Mouse (Mus musculus): Measurements from ENCODE around the gene Prdm2. TPM values are rescaled to one million over a fixed set of nuclear protein-coding genes. Genes with fewer than 3 reads are reported as not detected.

The Prdm2 gene
- polyA plus RNA-seq, 1 experiment from 2014 or later = 16.1 TPM

GRCm38 (mm10) chr4:143090551-143090950 is 122.2 kb downstream of the Prdm2 start:
- Histone ChIP-seq H3K4me2 (replicated peaks) (no peak overlapping the region), H3K27ac (no peak overlapping the region), H3K9ac (no peak overlapping the region), H3K27me3 (ENCODE audit: control insufficient read depth, insufficient read depth, low read length) (no peaks in the 10 kb centered on the region), H3K9me3 (ENCODE audit: control insufficient read depth, low read length) (no peaks in the 10 kb centered on the region), H3K4me1 (replicated peaks; ENCODE audit: control insufficient read depth, insufficient read depth, low read length) (peaks cover 8% of the 10 kb centered on the region), H3K36me3 (replicated peaks; ENCODE audit: control insufficient read depth, insufficient read depth) (no peaks in the 10 kb centered on the region), H3K4me3 (replicated peaks; ENCODE audit: low read length) (no peak overlapping the region)
- ATAC-seq (ENCODE audit: low FRiP score) = no peak
- no peak for DNase-seq (ENCODE audit: low spot score)
- 95% methylated on average over 3 of the region's 3 CpGs for WGBS

- Histone ChIP-seq H3K4me2 (replicated peaks) (peak overlapping the region; percentile 56), H3K9ac (peak overlapping the region; percentile 54), H3K9me3 (ENCODE audit: control insufficient read depth, low read length) (no peaks in the 10 kb centered on the region), H3K27ac (no peak overlapping the region), H3K4me3 (replicated peaks; ENCODE audit: low read length) (peak overlapping the region; percentile 16), H3K4me1 (replicated peaks; ENCODE audit: control insufficient read depth, insufficient read depth, low read length) (peaks cover 9% of the 10 kb centered on the region), H3K36me3 (replicated peaks; ENCODE audit: control insufficient read depth, insufficient read depth) (no peaks in the 10 kb centered on the region), H3K27me3 (ENCODE audit: control insufficient read depth, insufficient read depth, low read length) (no peaks in the 10 kb centered on the region)
- peak; percentile 40; the same call in 1 of the 2 replicates for ATAC-seq (ENCODE audit: low FRiP score)
- WGBS = 2% methylated on average over 20 of the region's 20 CpGs
- DNase-seq (ENCODE audit: low spot score) = peak; percentile 27
Observed at GRCm38 (mm10) chr4:143074071-143074765, 138.6 kb downstream of the Prdm2 start.

- H3K4me3 ChIP-seq (replicated peaks; ENCODE audit: low read length) = no peak overlapping the region
- no peak overlapping the region for H3K27ac ChIP-seq
- H3K4me2 ChIP-seq (replicated peaks) = no peak overlapping the region
- WGBS = 39% methylated on average over 8 of the region's 8 CpGs
- no peak overlapping the region for H3K9ac ChIP-seq
- no peaks in the 10 kb centered on the region for H3K27me3 ChIP-seq (ENCODE audit: control insufficient read depth, insufficient read depth, low read length)
- no peaks in the 10 kb centered on the region for H3K9me3 ChIP-seq (ENCODE audit: control insufficient read depth, low read length)
- ATAC-seq (ENCODE audit: low FRiP score) (no peak), DNase-seq (ENCODE audit: low spot score) (no peak)
- H3K4me1 ChIP-seq (replicated peaks; ENCODE audit: control insufficient read depth, insufficient read depth, low read length) = peaks cover 9% of the 10 kb centered on the region
- no peaks in the 10 kb centered on the region for H3K36me3 ChIP-seq (replicated peaks; ENCODE audit: control insufficient read depth, insufficient read depth)
Observed at GRCm38 (mm10) chr4:143071791-143072190, 141.0 kb downstream of the Prdm2 start.

GRCm38 (mm10) chr4:143067006-143067405 is 145.8 kb downstream of the Prdm2 start:
- no peaks in the 10 kb centered on the region for H3K9me3 ChIP-seq (ENCODE audit: control insufficient read depth, low read length)
- WGBS = 92% methylated on average over 9 of the region's 9 CpGs
- no peaks in the 10 kb centered on the region for H3K36me3 ChIP-seq (replicated peaks; ENCODE audit: control insufficient read depth, insufficient read depth)
- no peak for ATAC-seq (ENCODE audit: low FRiP score)
- peaks cover 4% of the 10 kb centered on the region; the same call in 1 of the 2 replicates for H3K4me1 ChIP-seq (replicated peaks; ENCODE audit: control insufficient read depth, insufficient read depth, low read length)
- H3K27ac ChIP-seq = no peak overlapping the region
- H3K9ac ChIP-seq = no peak overlapping the region
- no peak overlapping the region for H3K4me2 ChIP-seq (replicated peaks)
- no peaks in the 10 kb centered on the region for H3K27me3 ChIP-seq (ENCODE audit: control insufficient read depth, insufficient read depth, low read length)
- no peak overlapping the region for H3K4me3 ChIP-seq (replicated peaks; ENCODE audit: low read length)
- DNase-seq (ENCODE audit: low spot score) = no peak

- H3K9me3 ChIP-seq (ENCODE audit: control insufficient read depth, low read length) = no peaks in the 10 kb centered on the region
- 95% methylated on average over 12 of the region's 12 CpGs for WGBS
- H3K4me1 ChIP-seq (replicated peaks; ENCODE audit: control insufficient read depth, insufficient read depth, low read length) = no peaks in the 10 kb centered on the region
- H3K4me3 ChIP-seq (replicated peaks; ENCODE audit: low read length) = no peak overlapping the region
- no peak for DNase-seq (ENCODE audit: low spot score)
- ATAC-seq (ENCODE audit: low FRiP score) = no peak
- no peak overlapping the region for H3K27ac ChIP-seq
- no peaks in the 10 kb centered on the region for H3K36me3 ChIP-seq (replicated peaks; ENCODE audit: control insufficient read depth, insufficient read depth)
- no peaks in the 10 kb centered on the region for H3K27me3 ChIP-seq (ENCODE audit: control insufficient read depth, insufficient read depth, low read length)
- no peak overlapping the region for H3K9ac ChIP-seq
- no peak overlapping the region for H3K4me2 ChIP-seq (replicated peaks)
Observed at GRCm38 (mm10) chr4:143058765-143059344, 153.9 kb downstream of the Prdm2 start.

Small RNA genes within 50 kb of the gene (microRNA-seq; reads per million reads assigned to microRNA genes)
- gene Mir7021 = 3.6 reads per million, percentile 15 among the genes with 10 or more reads in this experiment

Other genes with a start within 250 kb of the Prdm2 start
- gene Pdpn, start 86.6 kb upstream of the Prdm2 start, polyA plus RNA-seq (2014; fragmentation: Nextera tagmentation; extraction: Ambion mirVana) = 56.6 and 59.6 TPM in 2 replicates
- 0.40 and 0.51 TPM in 2 replicates for gene Lrrc38, start 136.8 kb upstream of the Prdm2 start, polyA plus RNA-seq (2014; fragmentation: Nextera tagmentation; extraction: Ambion mirVana)
- gene Pramel1, start 181.4 kb upstream of the Prdm2 start, polyA plus RNA-seq (2014; fragmentation: Nextera tagmentation; extraction: Ambion mirVana) = not detected in 2 replicates
- 16.7 and 18.3 TPM in 2 replicates for gene Pramef8, start 199.4 kb upstream of the Prdm2 start, polyA plus RNA-seq (2014; fragmentation: Nextera tagmentation; extraction: Ambion mirVana)
- not detected in 2 replicates for gene Oog4, start 237.3 kb upstream of the Prdm2 start, polyA plus RNA-seq (2014; fragmentation: Nextera tagmentation; extraction: Ambion mirVana)